Mouse (Mus musculus): ENCODE measurements around the gene Cad. TPM values are rescaled to one million over a fixed set of nuclear protein-coding genes. Genes with fewer than 3 reads are reported as not detected.
"Not testable (repeated sequence)": the region's sequence is repeated elsewhere in the genome, so short reads cannot be mapped to it uniquely, and the experiment has no call there.

Cad gene
- 4.1 and 4.2 TPM in 2 replicates for polyA plus RNA-seq (2015; fragmentation: Nextera tagmentation; extraction: Ambion mirVana)

GRCm38 (mm10) chr5:31054261-31055215 is at the start of gene Cad:
Cad (plus strand) TSS chr5:31054780.
- H3K4me3 ChIP-seq (ENCODE audit: low read depth, low read length), result peak within 1 kb of the TSS; percentile 48
- H3K36me3 ChIP-seq (ENCODE audit: insufficient read depth, low read length), result 0 out of 2 replicates have a peak, but pooled peaks cover 3% of the 10 kb centered on the region
- TF ChIP-seq EP300 (IDR thresholded peaks at IDR 0.05) (no peak), CTCF (IDR thresholded peaks at IDR 0.05) (peak; percentile 61)
- DNase-seq (ENCODE audit: low spot score) (peak; percentile 96), ATAC-seq (peak; percentile 99)
- H3K4me2 ChIP-seq (replicated peaks; ENCODE audit: low read depth, low read length), result peak within 1 kb of the TSS; percentile 96
- no peaks in the 10 kb centered on the region for H3K9me3 ChIP-seq (ENCODE audit: low read length)
- H3K9ac ChIP-seq (replicated peaks; ENCODE audit: low read depth), result peak within 1 kb of the TSS; percentile 41
- 0 out of 2 replicates have a peak within 1 kb of the TSS, but pooled peaks have one; percentile 26 for H3K27ac ChIP-seq (ENCODE audit: low read length)
- H3K27me3 ChIP-seq (replicated peaks; ENCODE audit: insufficient read depth, low read length), result no peaks in the 10 kb centered on the region
- WGBS, result under 1% methylated on average over 60 of the region's 64 CpGs
- peaks cover 5% of the 10 kb centered on the region for H3K4me1 ChIP-seq (ENCODE audit: insufficient read depth, low read depth, low read length)

- TF ChIP-seq EP300 (IDR thresholded peaks at IDR 0.05) (no peak), CTCF (IDR thresholded peaks at IDR 0.05) (no peak)
- Histone ChIP-seq H3K9ac (replicated peaks; ENCODE audit: low read depth) (no peak overlapping the region), H3K4me3 (ENCODE audit: low read depth, low read length) (no peak overlapping the region), H3K27ac (ENCODE audit: low read length) (no peak overlapping the region), H3K36me3 (ENCODE audit: insufficient read depth, low read length) (no peaks in the 10 kb centered on the region), H3K27me3 (replicated peaks; ENCODE audit: insufficient read depth, low read length) (no peaks in the 10 kb centered on the region), H3K4me1 (ENCODE audit: insufficient read depth, low read depth, low read length) (no peaks in the 10 kb centered on the region), H3K9me3 (ENCODE audit: low read length) (no peaks in the 10 kb centered on the region), H3K4me2 (replicated peaks; ENCODE audit: low read depth, low read length) (no peak overlapping the region)
- ATAC-seq (no peak), DNase-seq (ENCODE audit: low spot score) (no peak)
- WGBS, result 67% methylated on average over 3 of the region's 3 CpGs
These were observed 41.8 kb upstream of the Cad start for GRCm38 (mm10) chr5:31012737-31013136.

DNA sequence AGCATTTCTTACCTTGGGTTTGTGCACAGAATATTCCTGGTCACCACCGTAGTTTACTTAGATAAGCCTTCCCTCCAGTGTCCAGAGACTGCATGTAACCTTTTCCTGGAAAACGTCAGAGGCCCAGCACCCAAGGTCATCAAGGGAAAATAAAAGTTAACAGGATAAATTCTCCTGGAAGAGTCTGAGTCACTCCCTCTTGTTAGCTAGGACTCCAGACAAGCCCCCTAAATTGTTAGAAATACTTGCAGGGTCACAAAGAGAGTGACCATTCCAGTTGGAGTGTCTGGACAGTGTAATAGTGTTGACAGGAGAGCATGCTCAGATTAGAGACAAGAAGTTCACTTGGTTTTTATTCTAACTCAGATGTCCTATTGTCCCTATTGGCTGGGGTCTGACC is 38.7 kb upstream of the Cad start:
- Histone ChIP-seq H3K9ac (replicated peaks; ENCODE audit: low read depth) (no peak overlapping the region), H3K4me3 (ENCODE audit: low read depth, low read length) (no peak overlapping the region), H3K4me2 (replicated peaks; ENCODE audit: low read depth, low read length) (no peak overlapping the region), H3K9me3 (ENCODE audit: low read length) (no peaks in the 10 kb centered on the region), H3K4me1 (ENCODE audit: insufficient read depth, low read depth, low read length) (no peaks in the 10 kb centered on the region), H3K27ac (ENCODE audit: low read length) (no peak overlapping the region), H3K36me3 (ENCODE audit: insufficient read depth, low read length) (no peaks in the 10 kb centered on the region), H3K27me3 (replicated peaks; ENCODE audit: insufficient read depth, low read length) (no peaks in the 10 kb centered on the region)
- DNase-seq (ENCODE audit: low spot score), result no peak
- ATAC-seq, result no peak
- TF ChIP-seq EP300 (IDR thresholded peaks at IDR 0.05) (no peak), CTCF (IDR thresholded peaks at IDR 0.05) (no peak)
- 56% methylated on average over 2 of the region's 2 CpGs for WGBS

DNA sequence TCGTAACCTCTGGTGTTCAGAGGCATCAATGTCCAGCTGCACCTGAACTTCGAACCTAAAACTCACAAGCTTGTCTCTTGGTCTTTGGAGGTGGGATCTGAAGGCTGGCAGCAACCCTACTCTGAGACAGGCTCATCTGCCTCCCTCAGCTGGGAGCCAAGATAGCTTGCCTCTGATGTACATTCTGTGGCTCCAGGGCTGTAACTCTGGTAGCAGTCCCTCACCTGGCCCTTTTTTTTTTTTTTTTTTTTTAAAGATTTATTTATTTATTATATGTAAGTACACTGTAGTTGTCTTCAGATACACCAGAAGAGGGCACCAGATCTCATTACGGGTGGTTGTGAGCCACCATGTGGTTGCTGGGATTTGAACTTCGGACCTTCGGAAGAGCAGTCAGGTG is 32.8 kb upstream of the Cad start:
- not testable (repeated sequence) for H3K4me3 ChIP-seq (ENCODE audit: low read depth, low read length); DNase-seq (ENCODE audit: low spot score); H3K27ac ChIP-seq (ENCODE audit: low read length); H3K4me2 ChIP-seq (replicated peaks; ENCODE audit: low read depth, low read length); H3K9ac ChIP-seq (replicated peaks; ENCODE audit: low read depth); ATAC-seq; H3K4me1 ChIP-seq (ENCODE audit: insufficient read depth, low read depth, low read length); H3K27me3 ChIP-seq (replicated peaks; ENCODE audit: insufficient read depth, low read length); H3K9me3 ChIP-seq (ENCODE audit: low read length); H3K36me3 ChIP-seq (ENCODE audit: insufficient read depth, low read length)
- 93% methylated on average over 4 of the region's 5 CpGs for WGBS

DNA sequence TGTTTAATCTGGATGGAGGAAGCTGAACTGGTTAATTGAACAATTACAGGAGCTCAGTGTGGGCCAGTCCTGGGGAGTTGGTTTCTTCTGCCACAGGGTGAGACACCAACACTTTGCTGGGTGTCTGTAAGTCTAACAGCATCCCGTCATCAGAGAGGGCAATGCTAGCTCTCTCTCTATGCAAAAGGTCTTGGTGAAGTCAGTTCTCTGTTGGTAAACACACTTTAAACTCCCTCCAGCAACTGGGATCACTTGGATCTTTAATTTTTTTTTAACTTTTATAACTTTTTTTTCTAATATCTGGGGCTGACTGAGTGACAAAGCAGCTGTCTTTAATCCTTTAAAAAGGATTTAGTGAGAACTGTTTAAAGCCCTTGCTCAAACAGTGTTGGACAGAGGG is 31.9 kb upstream of the Cad start:
- Histone ChIP-seq H3K9ac (replicated peaks; ENCODE audit: low read depth) (no peak overlapping the region), H3K36me3 (ENCODE audit: insufficient read depth, low read length) (no peaks in the 10 kb centered on the region), H3K27ac (ENCODE audit: low read length) (no peak overlapping the region), H3K4me1 (ENCODE audit: insufficient read depth, low read depth, low read length) (no peaks in the 10 kb centered on the region), H3K4me3 (ENCODE audit: low read depth, low read length) (no peak overlapping the region), H3K9me3 (ENCODE audit: low read length) (no peaks in the 10 kb centered on the region), H3K4me2 (replicated peaks; ENCODE audit: low read depth, low read length) (no peak overlapping the region), H3K27me3 (replicated peaks; ENCODE audit: insufficient read depth, low read length) (no peaks in the 10 kb centered on the region)
- TF ChIP-seq EP300 (IDR thresholded peaks at IDR 0.05) (no peak), CTCF (IDR thresholded peaks at IDR 0.05) (no peak)
- 40% methylated on average over 1 of the region's 1 CpGs for WGBS
- DNase-seq (ENCODE audit: low spot score), result no peak
- ATAC-seq, result no peak

DNA sequence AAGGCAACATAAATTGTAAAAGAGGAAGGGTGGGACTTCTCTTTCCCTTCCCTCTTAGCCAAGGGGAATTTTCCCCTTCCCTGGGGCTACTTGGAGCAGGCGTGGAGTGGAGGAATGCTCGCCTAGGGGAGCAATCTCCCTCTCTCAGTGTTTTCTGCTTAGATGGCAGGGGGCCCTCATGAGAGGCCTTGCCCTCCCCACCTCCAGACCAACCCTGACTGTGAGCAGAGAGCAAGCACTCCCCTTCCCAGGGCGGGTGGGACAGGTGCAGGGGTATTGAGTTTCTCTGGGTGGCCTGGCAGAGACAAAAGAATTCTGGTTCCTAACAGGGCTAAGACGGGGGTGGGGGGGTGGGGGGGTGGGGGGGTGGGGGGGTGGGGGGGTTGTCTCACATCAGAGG is 31.3 kb upstream of the Cad start:
- no peak for TF ChIP-seq CTCF (IDR thresholded peaks at IDR 0.05)
- TF ChIP-seq EP300 (IDR thresholded peaks at IDR 0.05), result no peak
- Histone ChIP-seq H3K4me1 (ENCODE audit: insufficient read depth, low read depth, low read length) (no peaks in the 10 kb centered on the region), H3K9me3 (ENCODE audit: low read length) (no peaks in the 10 kb centered on the region), H3K27me3 (replicated peaks; ENCODE audit: insufficient read depth, low read length) (no peaks in the 10 kb centered on the region), H3K36me3 (ENCODE audit: insufficient read depth, low read length) (no peaks in the 10 kb centered on the region), H3K4me3 (ENCODE audit: low read depth, low read length) (no peak overlapping the region), H3K9ac (replicated peaks; ENCODE audit: low read depth) (no peak overlapping the region), H3K4me2 (replicated peaks; ENCODE audit: low read depth, low read length) (no peak overlapping the region), H3K27ac (ENCODE audit: low read length) (no peak overlapping the region)
- ATAC-seq, result no peak
- 23% methylated on average over 3 of the region's 4 CpGs for WGBS
- no peak for DNase-seq (ENCODE audit: low spot score)

Data from lung, postnatal 0 days (tissue).